Mouse (Mus musculus) myocyte (in vitro differentiated cells): Measurements from ENCODE around the gene Klhl23. TPM values are rescaled to one million over a fixed set of nuclear protein-coding genes. Genes with fewer than 3 reads are reported as not detected.

Experiments used
- H3K27me3 ChIP-seq: one replicate; pipeline ENCODE4 v1.6.1; 2011; ENCODE audit not compliant: control insufficient read depth, insufficient read depth, insufficient read length
- H3K36me3 ChIP-seq: one replicate; pipeline ENCODE4 v1.6.1; 2011; ENCODE audit not compliant: control insufficient read depth, insufficient read depth
- H3K4me2 ChIP-seq: one replicate; pipeline ENCODE4 v1.6.1; 2011; ENCODE audit warnings: low read depth, control low read depth
- H3K4me3 ChIP-seq: one replicate; pipeline ENCODE4 v1.5.1; 2011; ENCODE audit warnings: mild to moderate bottlenecking, control low read depth, moderate library complexity
- H3K79me2 ChIP-seq: one replicate; pipeline ENCODE4 v1.6.1; 2011; ENCODE audit not compliant: control insufficient read depth, insufficient read depth
- H3ac ChIP-seq: one replicate; pipeline ENCODE4 v1.6.1; 2011; ENCODE audit not compliant: control insufficient read depth, insufficient read length
- CEBPB ChIP-seq: IDR thresholded peaks from 2 replicates; pipeline ENCODE4 v1.6.1; 2011; ENCODE audit warnings: mild to moderate bottlenecking, moderate library complexity; ENCODE audit not compliant: poor library complexity, insufficient read depth, severe bottlenecking
- E2F4 ChIP-seq: IDR thresholded peaks from one replicate; pipeline ENCODE4 v1.6.1; 2011; ENCODE audit warnings: mild to moderate bottlenecking, control low read depth, moderate library complexity; ENCODE audit not compliant: insufficient read depth
- MAX ChIP-seq: IDR thresholded peaks from one replicate; pipeline ENCODE4 v1.6.1; 2011; ENCODE audit warnings: low read depth, mild to moderate bottlenecking, control low read depth
- MYOD1 ChIP-seq, 3 experiments: IDR thresholded peaks; one replicate each; pipeline ENCODE4 v1.6.1; 2011; ENCODE audit warnings: control low read depth in 2 of 3, low read depth in 2 of 3, mild to moderate bottlenecking in 2 of 3, moderate library complexity in 1 of 3; ENCODE audit not compliant: insufficient read length in 2 of 3, control insufficient read depth in 1 of 3
- MYOG ChIP-seq, 3 experiments: IDR thresholded peaks; one replicate each; pipeline ENCODE4 v1.6.1; 2011; ENCODE audit warnings: control low read depth in 2 of 3, low read depth in 2 of 3, mild to moderate bottlenecking in 2 of 3; ENCODE audit not compliant: insufficient read length in 2 of 3, control insufficient read depth in 1 of 3, insufficient read depth in 1 of 3
- POLR2A ChIP-seq: IDR thresholded peaks from one replicate; pipeline ENCODE4 v1.6.1; 2011; ENCODE audit warnings: low read depth, mild to moderate bottlenecking, control low read depth, moderate library complexity; ENCODE audit not compliant: insufficient read length
- POLR2AphosphoS2 ChIP-seq: IDR thresholded peaks from one replicate; pipeline ENCODE4 v1.6.1; 2011; ENCODE audit warnings: low read depth, control low read depth; ENCODE audit not compliant: insufficient read length
- REST ChIP-seq: IDR thresholded peaks from one replicate; pipeline ENCODE4 v1.6.1; 2011; ENCODE audit warnings: mild to moderate bottlenecking, control low read depth, moderate library complexity; ENCODE audit not compliant: insufficient read depth, insufficient read length
- SRF ChIP-seq: IDR thresholded peaks from one replicate; pipeline ENCODE4 v1.6.1; 2011; ENCODE audit warnings: low read depth; ENCODE audit not compliant: control insufficient read depth, insufficient read length
- TCF12 ChIP-seq: IDR thresholded peaks from one replicate; pipeline ENCODE4 v1.6.1; 2011; ENCODE audit warnings: mild to moderate bottlenecking, control low read depth; ENCODE audit not compliant: poor library complexity, insufficient read depth, severe bottlenecking
- TCF3 ChIP-seq: IDR thresholded peaks from one replicate; pipeline ENCODE4 v1.6.1; 2011; ENCODE audit warnings: low read depth, control low read depth; ENCODE audit not compliant: insufficient read length
- USF1 ChIP-seq: IDR thresholded peaks from one replicate; pipeline ENCODE4 v1.6.1; 2011; ENCODE audit warnings: low read depth, mild to moderate bottlenecking, control low read depth, moderate library complexity
- polyA plus RNA-seq: library from polyadenylated mRNA; unstranded; fragments of >200 nt; fragmentation: generic; extraction: Trizol; gene quantifications from one replicate; pipeline ENCODE4 v1.2.1, GENCODE M21; 2012; ENCODE audit warnings: missing spikeins

The Klhl23 gene
- polyA plus RNA-seq, 1 experiment: 0.24 TPM

- no peak overlapping the region for H3ac ChIP-seq
- H3K79me2 ChIP-seq: no peaks in the 10 kb centered on the region
Observed at GRCm38 (mm10) chr2:69849215-69849614, 27.5 kb downstream of the Klhl23 start.

GRCm38 (mm10) chr2:69851427-69852058 lies 29.8 kb downstream of the Klhl23 start:
- no peak overlapping the region for H3K4me2 ChIP-seq
- no peak for TF ChIP-seq TCF12
- no peak for TF ChIP-seq POLR2AphosphoS2
- TF ChIP-seq MYOD1 (IDR thresholded peaks at IDR 0.05; ENCODE audit: control insufficient read depth in 1 of 3, insufficient read length in 2 of 3, low read depth in 2 of 3): peak in 1 of 3 experiments; percentile 46
- no peak for TF ChIP-seq POLR2A
- TF ChIP-seq USF1: no peak
- no peaks in the 10 kb centered on the region for H3K36me3 ChIP-seq
- no peaks in the 10 kb centered on the region for H3K27me3 ChIP-seq
- H3K4me3 ChIP-seq: no peak overlapping the region
- H3ac ChIP-seq: no peak overlapping the region
- no peaks in the 10 kb centered on the region for H3K79me2 ChIP-seq

More at GRCm38 (mm10) chr2:69849215-69849614, 27.5 kb downstream of the Klhl23 start:
- no peaks in the 10 kb centered on the region for H3K27me3 ChIP-seq
- TF ChIP-seq MAX (no peak), POLR2A (no peak), MYOG (IDR thresholded peaks at IDR 0.05; ENCODE audit: control insufficient read depth in 1 of 3, insufficient read depth in 1 of 3, insufficient read length in 2 of 3, low read depth in 2 of 3) (no peak), REST (no peak), POLR2AphosphoS2 (no peak), TCF3 (no peak), TCF12 (no peak), CEBPB (no peak), E2F4 (no peak), SRF (no peak), USF1 (no peak), MYOD1 (IDR thresholded peaks at IDR 0.05; ENCODE audit: control insufficient read depth in 1 of 3, insufficient read length in 2 of 3, low read depth in 2 of 3) (no peak)
- no peak overlapping the region for H3K4me2 ChIP-seq
- no peaks in the 10 kb centered on the region for H3K36me3 ChIP-seq
- no peak overlapping the region for H3K4me3 ChIP-seq

GRCm38 (mm10) chr2:69856392-69856791 lies 34.6 kb downstream of the Klhl23 start:
- no peak overlapping the region for H3K4me3 ChIP-seq
- no peak for TF ChIP-seq USF1
- no peak for TF ChIP-seq POLR2A
- no peak for TF ChIP-seq E2F4
- TF ChIP-seq MAX: no peak
- no peak for TF ChIP-seq MYOD1 (IDR thresholded peaks at IDR 0.05; ENCODE audit: control insufficient read depth in 1 of 3, insufficient read length in 2 of 3, low read depth in 2 of 3)
- no peak for TF ChIP-seq POLR2AphosphoS2
- peaks cover under 1% of the 10 kb centered on the region for H3K79me2 ChIP-seq
- H3K27me3 ChIP-seq: no peaks in the 10 kb centered on the region
- no peak overlapping the region for H3K4me2 ChIP-seq
- H3K36me3 ChIP-seq: no peaks in the 10 kb centered on the region
- no peak overlapping the region for H3ac ChIP-seq

- no peak for TF ChIP-seq TCF3
- no peak for TF ChIP-seq POLR2AphosphoS2
- TF ChIP-seq SRF: no peak
- no peak for TF ChIP-seq MAX
- no peak for TF ChIP-seq MYOG (IDR thresholded peaks at IDR 0.05; ENCODE audit: control insufficient read depth in 1 of 3, insufficient read depth in 1 of 3, insufficient read length in 2 of 3, low read depth in 2 of 3)
- Histone ChIP-seq H3ac (no peak overlapping the region), H3K79me2 (peaks cover 15% of the 10 kb centered on the region)
Observed at GRCm38 (mm10) chr2:69857882-69858281, 36.1 kb downstream of the Klhl23 start.

GRCm38 (mm10) chr2:69860972-69861452 lies 39.3 kb downstream of the Klhl23 start:
- Histone ChIP-seq H3K36me3 (peaks cover 9% of the 10 kb centered on the region), H3K79me2 (peaks cover 45% of the 10 kb centered on the region), H3ac (peak overlapping the region; percentile 49), H3K27me3 (no peaks in the 10 kb centered on the region), H3K4me3 (peak overlapping the region; percentile 89), H3K4me2 (peak overlapping the region; percentile 95)
- TF ChIP-seq POLR2A: no peak
- TF ChIP-seq CEBPB: no peak
- TF ChIP-seq E2F4: no peak
- no peak for TF ChIP-seq USF1
- no peak for TF ChIP-seq MYOD1 (IDR thresholded peaks at IDR 0.05; ENCODE audit: control insufficient read depth in 1 of 3, insufficient read length in 2 of 3, low read depth in 2 of 3)
- TF ChIP-seq POLR2AphosphoS2: no peak
- no peak for TF ChIP-seq MAX
- TF ChIP-seq TCF12: no peak
- no peak for TF ChIP-seq REST
- no peak for TF ChIP-seq MYOG (IDR thresholded peaks at IDR 0.05; ENCODE audit: control insufficient read depth in 1 of 3, insufficient read depth in 1 of 3, insufficient read length in 2 of 3, low read depth in 2 of 3)
- TF ChIP-seq SRF: no peak
- TF ChIP-seq TCF3: no peak

More at GRCm38 (mm10) chr2:69857882-69858281, 36.1 kb downstream of the Klhl23 start:
- H3K36me3 ChIP-seq: no peaks in the 10 kb centered on the region
- no peak overlapping the region for H3K4me3 ChIP-seq
- no peaks in the 10 kb centered on the region for H3K27me3 ChIP-seq
- H3K4me2 ChIP-seq: no peak overlapping the region
